Mouse (Mus musculus) spleen, adult 12 weeks (tissue): ENCODE results near the gene Ablim2.

ENCODE experiments used
- DNase-seq: peaks from one replicate; pipeline ENCODE4 v3.0.0; 2022; ENCODE audit warnings: low spot score

Ablim2 gene

GRCm38 (mm10) chr5:35739536-35740278 lies 18.0 kb upstream of the Ablim2 start, which contains the start of gene Sh3tc1:
Gene Sh3tc1, minus strand, starts transcription at chr5:35739987.
- no peak for DNase-seq

DNA sequence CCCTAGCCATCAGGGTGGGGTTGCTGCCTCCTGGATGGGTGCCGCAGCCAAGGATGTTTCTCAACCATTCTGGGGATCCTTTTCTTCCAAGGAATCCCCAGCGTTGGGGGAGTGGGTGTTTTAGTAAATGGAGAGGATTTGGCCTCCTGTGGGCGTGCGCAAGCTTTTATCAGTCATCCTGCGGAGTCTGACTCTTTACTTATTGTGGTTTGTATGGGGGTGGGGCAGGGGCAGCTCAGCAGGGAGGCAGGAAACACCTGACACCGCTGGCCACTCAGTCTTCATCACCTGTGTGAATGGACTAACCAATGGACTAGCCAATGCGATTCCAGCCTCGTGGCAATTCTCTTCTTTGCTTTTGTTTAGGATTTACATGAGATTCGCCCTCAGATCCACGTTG lies 17.0 kb upstream of the Ablim2 start:
- no peak for DNase-seq

DNA sequence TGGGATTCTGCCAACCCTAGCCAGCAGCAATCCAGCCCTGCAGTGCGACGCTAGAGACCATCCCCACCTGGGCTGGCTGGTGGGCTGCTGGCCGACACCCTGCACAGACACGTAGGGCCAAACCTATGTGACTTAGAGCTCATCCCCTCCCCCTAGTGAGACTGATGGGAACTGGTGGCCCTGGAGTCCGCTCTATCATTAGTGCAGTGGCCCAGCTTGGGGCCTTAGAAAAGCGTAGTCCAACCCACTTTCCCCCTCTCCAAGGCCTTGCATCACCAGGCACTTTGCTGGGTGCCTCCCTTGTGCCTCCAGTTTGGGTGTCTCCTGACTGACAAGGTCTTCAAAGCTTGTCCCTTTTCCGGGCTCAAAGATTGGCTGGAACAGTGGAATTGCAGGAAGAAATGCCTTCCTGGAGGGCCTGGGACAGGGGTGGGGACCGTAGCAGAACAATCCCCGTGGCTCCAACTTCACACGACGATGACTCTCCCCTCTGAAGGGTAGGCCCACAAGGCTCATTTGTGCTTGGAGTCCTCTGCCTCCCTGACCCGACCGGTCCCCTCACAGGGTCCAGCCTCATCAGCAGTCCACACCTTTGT lies 16.4 kb upstream of the Ablim2 start:
- DNase-seq = no peak

GRCm38 (mm10) chr5:35743238-35743951 lies 14.3 kb upstream of the Ablim2 start:
- DNase-seq = no peak

- no peak for DNase-seq
Observed at GRCm38 (mm10) chr5:35743990-35744722, 13.5 kb upstream of the Ablim2 start.

DNA sequence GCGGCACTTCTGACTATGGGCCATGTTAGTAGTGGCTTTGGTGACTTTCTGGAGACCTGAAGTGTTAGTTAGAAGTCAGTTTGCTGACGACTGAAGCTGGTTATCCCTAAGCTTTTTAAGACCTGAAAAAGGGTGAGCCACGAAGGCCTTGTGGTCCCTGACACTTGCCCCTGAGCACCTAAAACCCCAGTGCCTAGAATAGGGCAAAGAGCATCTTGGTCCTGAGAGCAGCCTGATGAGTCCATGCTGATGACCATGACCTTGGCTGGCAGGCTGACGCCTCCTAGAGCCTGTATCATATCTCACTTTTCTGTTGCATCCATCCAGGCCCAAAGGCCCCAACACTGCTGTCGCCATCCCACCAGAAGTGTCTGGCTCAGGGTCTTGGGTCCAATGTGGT lies 12.3 kb upstream of the Ablim2 start:
- no peak for DNase-seq

GRCm38 (mm10) chr5:35746910-35747309 lies 10.8 kb upstream of the Ablim2 start:
- peak; percentile 29 for DNase-seq

DNA sequence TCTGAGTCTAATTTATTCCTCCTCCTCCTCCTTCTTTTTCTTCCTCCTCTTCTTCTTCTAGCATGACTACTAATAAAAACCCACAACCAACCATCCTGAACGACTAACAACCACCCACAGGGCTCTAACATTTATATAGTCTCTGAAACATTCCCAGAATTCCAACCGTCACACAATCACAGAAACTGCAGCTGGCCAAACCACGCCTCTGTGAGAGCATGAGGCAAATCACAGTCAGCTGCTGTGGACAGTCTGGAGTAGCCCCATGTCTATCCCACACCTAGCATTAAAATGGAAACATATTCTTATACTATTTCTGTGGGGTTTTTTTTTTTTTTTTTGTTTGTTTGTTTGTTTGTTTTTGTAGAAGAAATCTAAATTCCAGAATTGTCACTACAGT lies 8.3 kb upstream of the Ablim2 start:
- DNase-seq = no peak

GRCm38 (mm10) chr5:35750026-35750425 lies 7.7 kb upstream of the Ablim2 start:
- no peak for DNase-seq

GRCm38 (mm10) chr5:35751016-35751415 lies 6.7 kb upstream of the Ablim2 start:
- DNase-seq = no peak

DNA sequence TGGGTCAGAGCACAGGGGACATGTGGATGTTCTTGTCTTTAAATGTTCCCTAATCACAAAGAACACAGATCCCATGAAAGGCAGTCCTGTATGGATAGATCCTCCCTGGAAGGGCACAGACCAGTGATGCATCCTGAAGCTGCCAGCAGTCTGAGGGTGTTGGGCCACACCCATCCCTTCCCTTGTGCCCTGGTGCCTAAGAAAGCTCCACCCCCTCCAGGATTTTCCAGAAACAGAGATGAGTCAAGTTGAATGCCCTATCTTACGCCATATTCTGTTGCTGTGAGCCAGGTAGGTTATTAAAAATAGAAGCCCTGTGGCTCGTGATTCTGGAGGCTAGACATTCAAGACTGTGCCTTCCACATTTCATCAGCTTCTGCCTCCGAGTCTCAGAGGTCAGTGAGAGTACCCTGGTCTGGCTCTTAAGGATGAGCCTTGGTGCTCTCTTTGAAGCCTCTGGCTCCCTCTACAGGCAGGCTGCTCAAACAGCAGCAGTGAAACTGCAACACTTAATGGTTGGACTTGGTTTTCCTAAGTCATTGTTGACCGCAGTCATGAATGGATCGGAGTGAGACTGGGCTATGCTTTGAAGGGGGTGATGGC lies 2.4 kb upstream of the Ablim2 start:
- DNase-seq = no peak

DNA sequence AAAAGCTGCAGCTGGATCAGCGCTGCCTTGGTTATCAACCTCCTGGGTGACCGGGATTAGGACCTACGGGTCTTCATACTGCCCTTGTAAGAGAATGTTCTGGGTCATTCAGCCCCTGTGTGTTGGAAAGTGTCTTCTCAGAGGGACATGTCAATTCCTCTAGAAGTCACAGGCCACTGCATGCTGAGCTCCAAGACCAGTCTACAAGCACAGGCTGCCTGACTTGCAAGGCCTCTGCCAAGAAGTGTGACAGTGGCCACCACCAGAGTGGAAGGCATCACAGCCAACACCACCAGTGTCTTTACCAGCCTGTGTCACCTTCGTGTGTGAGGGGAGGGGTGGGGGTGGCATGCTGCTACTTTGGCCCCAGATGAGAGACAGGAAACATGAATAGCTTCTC lies 1.7 kb upstream of the Ablim2 start:
- no peak for DNase-seq

- no peak for DNase-seq
Observed at GRCm38 (mm10) chr5:35756997-35757638, 562 bp upstream of the Ablim2 start.

- DNase-seq = no peak
Observed at GRCm38 (mm10) chr5:35758081-35759053, 687 bp downstream of the Ablim2 start.

DNA sequence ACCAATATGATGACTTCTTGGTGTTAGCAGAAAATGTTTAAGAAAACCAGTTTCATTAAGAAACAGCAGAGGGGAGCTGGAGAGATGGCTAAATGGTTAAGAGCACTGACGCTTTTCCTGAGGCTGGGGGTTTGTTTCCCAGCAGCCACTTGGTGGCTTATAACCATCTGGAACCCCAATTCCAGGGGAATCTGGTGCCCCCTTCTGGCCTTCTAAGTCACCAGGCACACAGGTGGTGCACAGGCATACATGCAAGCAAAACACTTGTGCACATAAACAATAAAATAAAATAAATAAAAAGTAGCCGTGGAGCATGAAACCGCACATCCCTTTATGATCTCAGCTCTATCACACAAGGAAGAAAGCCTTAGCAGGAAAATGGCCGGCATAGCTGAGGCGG lies 3.6 kb downstream of the Ablim2 start:
- DNase-seq = no peak

DNA sequence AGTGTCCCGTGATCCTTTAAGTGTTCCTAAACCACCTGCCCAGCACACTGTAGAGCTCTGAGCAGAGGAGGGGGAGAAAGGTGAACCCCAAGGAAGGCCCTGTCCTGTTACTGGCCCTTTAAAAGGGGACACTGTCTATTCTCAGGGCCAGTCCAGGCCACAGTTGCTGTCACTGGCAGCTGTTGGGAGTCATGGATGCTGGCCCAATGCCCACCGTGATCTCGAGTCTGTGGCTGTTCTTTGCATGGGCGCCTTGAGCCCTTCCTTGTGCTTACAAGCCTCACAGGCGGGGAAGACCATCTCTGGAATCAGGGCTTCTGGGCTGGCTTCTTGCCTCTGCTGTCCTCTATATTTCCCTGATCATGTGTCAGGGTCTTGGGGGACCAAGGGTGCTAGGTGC lies 4.7 kb downstream of the Ablim2 start:
- DNase-seq = no peak

DNA sequence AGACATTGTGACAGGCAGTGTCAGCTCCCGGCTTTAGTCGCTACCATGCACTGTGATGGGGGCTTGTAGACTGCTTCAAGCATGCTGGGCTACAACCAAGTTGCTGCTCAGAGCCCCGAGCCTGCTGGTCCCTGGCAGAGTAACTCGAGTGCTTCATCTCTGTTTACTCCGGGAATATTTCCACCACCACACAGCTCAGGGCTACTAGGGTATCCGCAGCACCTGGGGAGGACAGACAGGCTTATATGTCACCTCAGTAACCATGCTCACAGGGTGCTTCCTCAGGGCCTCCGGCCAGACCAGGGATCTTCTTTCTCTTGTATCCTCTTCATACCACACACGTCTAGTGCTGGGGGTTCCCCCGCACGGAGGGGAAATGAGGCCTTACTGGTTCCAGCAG lies 5.2 kb downstream of the Ablim2 start:
- DNase-seq = no peak

- no peak for DNase-seq
Observed at GRCm38 (mm10) chr5:35765909-35766308, 8.2 kb downstream of the Ablim2 start.

- no peak for DNase-seq
Observed at GRCm38 (mm10) chr5:35768525-35768924, 10.8 kb downstream of the Ablim2 start.

- DNase-seq = no peak
Observed at GRCm38 (mm10) chr5:35768997-35769396, 11.3 kb downstream of the Ablim2 start.
